Mouse (Mus musculus): ENCODE results near the gene Hmgb2.
A peak's percentile ranks its signal among the peaks of the same experiment; 100 is the strongest.
"Not testable (repeated sequence)": the region's sequence is repeated elsewhere in the genome, so short reads cannot be mapped to it uniquely, and the experiment has no call there.

Gene Hmgb2

GRCm38 (mm10) chr8:57511316-57512118, at the start of gene Hmgb2:
TSS of gene Hmgb2 (plus strand) at chr8:57511907.
- peak; percentile 99 to 100 for DNase-seq (ENCODE audit: low read depth in 1 of 2, low spot score in 2 of 2)

DNA sequence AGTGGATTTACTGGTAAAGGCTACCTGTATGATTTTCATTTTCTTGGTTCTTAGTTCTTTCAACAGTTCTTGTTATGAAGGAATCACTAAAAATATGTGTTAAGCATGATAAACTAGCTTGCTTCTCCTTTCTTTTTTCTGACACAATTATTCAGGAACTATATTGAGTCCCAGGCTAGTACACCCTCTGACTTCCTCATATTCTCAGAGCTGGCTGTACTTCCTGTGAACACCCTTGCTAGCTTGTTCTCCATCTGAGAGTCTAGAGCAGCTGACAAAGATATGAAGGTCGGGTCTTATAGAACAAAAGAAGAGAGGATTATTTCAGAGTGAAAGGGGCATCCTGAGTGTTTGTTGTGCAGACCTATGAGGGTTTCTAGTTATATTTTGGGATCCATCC, 48.9 kb upstream of the Hmgb2 start:
- peak in 1 of 2 experiments; percentile 26 for DNase-seq (ENCODE audit: low read depth in 1 of 2, low spot score in 2 of 2)

GRCm38 (mm10) chr8:57463757-57464156, 48.0 kb upstream of the Hmgb2 start:
- no peak for DNase-seq (ENCODE audit: low read depth in 1 of 2, low spot score in 2 of 2)

DNA sequence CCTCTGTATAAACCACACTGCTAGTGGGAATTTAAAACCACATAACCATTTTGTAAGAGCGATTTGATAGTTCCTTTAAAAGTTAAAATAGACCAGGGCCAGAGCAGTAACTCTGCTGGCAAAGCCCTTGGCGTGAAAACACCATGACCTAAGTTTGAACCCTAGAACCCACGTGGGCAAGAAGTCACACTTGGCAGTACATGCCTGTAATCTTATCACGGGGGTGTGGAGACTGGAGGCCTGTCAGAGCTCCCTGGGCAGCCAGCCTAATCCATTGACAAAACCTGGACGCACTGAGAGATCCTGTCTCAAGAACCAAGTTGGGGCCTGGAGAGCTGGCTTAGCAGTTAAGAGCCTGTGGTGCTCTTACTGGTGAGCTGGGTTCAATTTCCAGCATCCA, 43.1 kb upstream of the Hmgb2 start:
- peak; percentile 22 to 23 for DNase-seq (ENCODE audit: low read depth in 1 of 2, low spot score in 2 of 2)

DNA sequence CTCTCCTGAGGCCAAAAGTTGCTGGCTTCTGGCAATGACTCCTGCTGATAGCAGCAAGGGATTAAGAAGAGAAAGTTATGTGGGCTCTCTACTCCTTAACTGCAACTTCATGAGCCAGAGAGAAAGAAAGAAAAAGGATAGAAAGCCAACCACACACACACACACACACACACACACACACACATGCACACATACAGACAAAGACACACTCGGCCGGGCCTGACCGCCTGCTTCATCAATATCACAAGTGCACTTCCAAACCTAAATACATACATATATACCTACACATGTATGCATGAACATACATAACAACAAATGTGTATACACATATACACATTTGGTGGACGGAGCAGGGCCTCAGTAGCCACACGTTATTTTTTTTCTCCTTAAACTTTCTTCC, 40.8 kb upstream of the Hmgb2 start:
- no peak for DNase-seq (ENCODE audit: low read depth in 1 of 2, low spot score in 2 of 2)

- DNase-seq (ENCODE audit: low read depth in 1 of 2, low spot score in 2 of 2), result no peak
Measured at GRCm38 (mm10) chr8:57473751-57474150, 38.0 kb upstream of the Hmgb2 start.

GRCm38 (mm10) chr8:57478406-57478805, 33.3 kb upstream of the Hmgb2 start:
- DNase-seq (ENCODE audit: low read depth in 1 of 2, low spot score in 2 of 2), result no peak

DNA sequence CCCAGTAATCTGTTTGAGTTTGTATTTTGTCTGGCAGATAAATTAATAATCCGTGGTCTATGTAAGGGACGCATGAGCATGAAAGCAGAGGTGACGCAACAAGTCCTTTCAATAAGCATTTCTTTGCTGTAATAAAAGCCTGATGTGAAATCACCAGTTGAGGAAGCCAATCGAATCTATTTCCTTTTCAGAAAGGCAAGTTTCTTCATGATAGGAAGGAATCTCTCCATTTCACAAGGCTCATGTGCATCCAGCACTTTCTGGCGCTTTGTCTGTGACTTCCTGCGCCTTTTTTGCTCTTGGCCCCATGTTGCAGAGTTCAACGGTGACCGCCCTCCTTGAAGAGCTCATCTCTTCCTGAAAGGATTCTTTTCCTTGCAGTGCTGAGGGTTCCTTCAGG, 32.0 kb upstream of the Hmgb2 start:
- no peak for DNase-seq (ENCODE audit: low read depth in 1 of 2, low spot score in 2 of 2)

DNA sequence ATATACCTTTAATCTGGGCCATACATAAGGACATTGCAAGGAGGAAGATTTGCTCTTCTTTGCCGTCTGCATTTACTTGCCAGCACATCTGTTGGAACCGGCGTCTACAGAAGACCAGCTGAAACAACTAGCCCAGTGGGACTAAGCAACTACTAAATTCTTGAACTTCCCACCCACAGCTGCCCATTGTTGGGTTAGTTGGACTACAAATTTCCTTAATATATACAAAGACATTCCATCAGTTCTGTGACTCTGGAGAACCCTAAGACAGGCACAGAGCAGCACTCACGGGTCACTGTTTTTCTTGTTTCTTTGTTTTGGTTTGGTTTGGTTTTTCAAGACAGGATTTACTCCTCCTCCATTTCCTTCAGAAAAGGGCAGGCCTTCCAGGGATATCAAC, 31.1 kb upstream of the Hmgb2 start:
- no peak for DNase-seq (ENCODE audit: low read depth in 1 of 2, low spot score in 2 of 2)

DNA sequence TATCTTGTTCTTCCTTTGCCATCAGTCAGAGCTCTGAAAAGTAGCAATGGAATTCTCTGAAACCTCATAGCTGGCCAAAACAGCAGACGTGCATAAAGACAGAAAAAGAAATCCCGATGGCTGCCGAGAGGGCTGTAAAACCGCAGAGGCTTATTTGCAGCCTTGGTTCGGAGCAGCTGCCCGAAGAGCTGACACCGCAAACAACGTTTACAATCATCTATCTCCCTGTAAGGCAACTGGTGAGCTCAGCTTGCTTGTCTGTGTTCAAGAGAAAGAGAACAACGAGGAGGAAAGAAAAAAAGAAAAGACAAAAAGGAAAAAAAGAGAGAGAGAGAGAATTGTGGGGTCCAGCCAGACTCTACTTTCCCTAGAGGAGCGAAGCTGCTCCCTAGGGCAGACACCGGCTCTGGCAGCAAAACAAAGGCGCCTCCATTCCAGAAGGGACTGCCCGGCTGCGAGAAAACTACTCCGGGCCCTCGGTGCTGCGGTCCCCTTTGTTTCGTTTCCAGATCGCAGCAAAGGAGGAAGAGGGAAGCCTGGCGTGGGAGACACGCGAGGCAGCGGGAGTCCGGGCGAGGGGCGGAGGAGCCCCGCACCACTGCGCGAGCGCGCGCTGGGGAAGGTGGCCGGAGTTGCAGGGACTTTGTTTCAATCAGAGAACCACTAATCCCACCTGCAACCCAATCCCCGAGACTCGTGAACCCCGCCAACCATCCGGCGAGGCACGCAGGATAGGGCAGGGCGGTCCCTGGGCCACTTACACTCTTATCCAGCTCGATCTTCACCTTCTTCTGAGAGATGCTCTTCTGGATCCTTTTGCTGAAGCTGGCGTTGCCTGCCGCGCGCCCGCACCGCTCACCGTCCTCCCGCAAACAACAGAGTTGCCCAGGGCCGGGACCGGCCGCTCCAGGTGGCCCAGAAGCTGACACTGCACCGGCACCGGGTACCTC, 24.9 kb upstream of the Hmgb2 start:
- DNase-seq (ENCODE audit: low read depth in 1 of 2, low spot score in 2 of 2), result peak in 1 of 2 experiments; percentile 34

- DNase-seq (ENCODE audit: low read depth in 1 of 2, low spot score in 2 of 2), result peak; percentile 96
Measured at GRCm38 (mm10) chr8:57487441-57488155, 24.1 kb upstream of the Hmgb2 start, which contains the start of gene Sap30. TSS of gene Sap30 (minus strand) at chr8:57487860.

DNA sequence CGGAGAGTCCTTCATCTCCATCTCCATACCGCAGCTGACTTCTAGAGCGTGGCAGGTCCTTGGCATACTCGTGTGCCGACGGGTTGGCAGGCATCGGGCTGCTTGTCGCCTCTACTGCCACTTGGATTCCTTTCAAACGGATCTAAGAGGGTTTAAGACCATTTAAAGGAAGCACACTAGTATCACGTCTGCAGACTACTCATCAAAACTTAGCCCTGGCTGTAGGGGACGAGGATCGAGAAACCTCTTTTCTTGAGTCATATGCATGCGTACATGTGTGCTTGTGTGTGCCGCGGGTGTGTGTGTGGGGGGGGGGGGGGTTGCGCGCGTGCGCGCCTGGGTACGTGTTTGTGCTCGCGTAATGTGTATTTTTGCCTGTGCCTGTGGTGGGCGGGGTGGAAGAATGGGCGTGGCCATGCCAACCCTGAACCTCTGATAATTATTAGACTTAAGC, 23.4 kb upstream of the Hmgb2 start:
- DNase-seq (ENCODE audit: low read depth in 1 of 2, low spot score in 2 of 2), result peak in 1 of 2 experiments; percentile 34

DNA sequence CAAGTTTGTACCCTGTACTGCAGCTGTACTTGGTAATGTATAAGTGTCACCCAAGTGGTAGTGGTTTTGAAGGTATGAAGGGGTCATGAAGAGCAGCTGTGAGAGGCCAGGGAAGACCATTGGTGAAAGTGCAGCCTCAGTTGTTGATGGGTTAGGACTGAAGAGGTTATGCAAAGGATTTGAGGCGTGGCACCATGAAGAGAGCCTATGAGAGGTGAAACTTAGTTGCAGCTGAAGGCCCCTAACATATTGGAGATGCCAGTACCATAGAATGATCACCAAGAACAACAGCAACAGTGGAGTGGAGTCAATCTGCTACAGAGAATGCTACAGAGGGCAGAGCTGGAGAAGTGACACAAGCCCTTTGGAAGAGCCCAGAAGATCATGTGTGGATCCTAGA, 22.3 kb upstream of the Hmgb2 start:
- DNase-seq (ENCODE audit: low read depth in 1 of 2, low spot score in 2 of 2), result no peak

DNA sequence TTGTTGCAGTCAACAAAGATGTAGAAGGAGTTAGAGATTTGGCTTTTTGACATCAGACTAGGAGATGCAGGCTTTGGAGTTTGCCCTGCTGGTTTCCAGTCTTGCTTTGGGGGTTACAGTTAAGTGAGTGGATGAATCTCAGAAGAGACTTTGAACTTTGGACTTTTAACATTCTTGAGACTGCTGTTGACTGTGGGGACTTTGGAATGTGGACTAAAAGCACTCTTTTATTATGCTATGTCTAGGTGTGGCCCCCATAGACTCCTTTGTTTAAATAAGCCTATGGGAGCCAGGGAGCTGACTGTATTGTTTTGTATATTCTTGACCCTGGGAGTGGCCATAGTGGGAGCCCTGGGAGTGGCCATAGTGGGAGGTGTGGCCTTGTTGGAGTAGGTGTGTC, 21.8 kb upstream of the Hmgb2 start:
- DNase-seq (ENCODE audit: low read depth in 1 of 2, low spot score in 2 of 2), result no peak

GRCm38 (mm10) chr8:57491873-57492272, 19.8 kb upstream of the Hmgb2 start:
- DNase-seq (ENCODE audit: low read depth in 1 of 2, low spot score in 2 of 2), result no peak

GRCm38 (mm10) chr8:57498494-57498846, 13.2 kb upstream of the Hmgb2 start:
- DNase-seq (ENCODE audit: low read depth in 1 of 2, low spot score in 2 of 2), result no peak

- DNase-seq (ENCODE audit: low read depth in 1 of 2, low spot score in 2 of 2), result no peak
Measured at GRCm38 (mm10) chr8:57498847-57499511, 12.7 kb upstream of the Hmgb2 start.

GRCm38 (mm10) chr8:57503641-57504040, 8.1 kb upstream of the Hmgb2 start:
- peak in 1 of 2 experiments; percentile 67 for DNase-seq (ENCODE audit: low read depth in 1 of 2, low spot score in 2 of 2)

GRCm38 (mm10) chr8:57505500-57505899, 6.2 kb upstream of the Hmgb2 start:
- DNase-seq (ENCODE audit: low read depth in 1 of 2, low spot score in 2 of 2), result not testable (repeated sequence)

DNA sequence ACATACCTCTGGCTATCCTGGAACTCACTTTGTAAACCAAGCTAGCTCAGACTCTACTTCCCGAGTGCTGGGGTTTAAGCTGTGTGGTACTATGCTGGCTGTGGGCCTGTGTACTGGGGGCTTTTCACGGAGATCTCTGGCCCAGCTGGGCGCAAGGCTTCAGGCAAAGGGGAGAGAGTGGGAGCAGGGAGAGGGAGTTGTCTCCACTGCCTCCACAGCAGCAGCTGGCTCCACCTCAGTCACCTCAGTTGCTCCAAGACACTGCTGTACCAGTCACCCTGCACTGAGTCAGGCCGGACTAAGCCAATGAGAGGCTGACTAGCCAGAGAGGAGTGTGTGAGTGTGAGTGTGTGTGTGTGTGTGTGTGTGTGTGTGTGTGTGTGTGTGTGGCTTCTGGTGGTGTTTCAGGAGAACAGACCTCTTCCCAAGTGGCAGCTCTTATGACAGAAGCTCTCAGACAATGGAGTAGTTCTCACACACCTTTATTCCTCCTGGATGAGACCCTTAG, 4.1 kb upstream of the Hmgb2 start:
- DNase-seq (ENCODE audit: low read depth in 1 of 2, low spot score in 2 of 2), result no peak

Data from monocyte, adult 2 months (primary cell).